Mouse (Mus musculus) CH12.LX (cell line): ENCODE results near the gene Rai14.

Experiments used
- BHLHE40 ChIP-seq: IDR thresholded peaks from 2 replicates; pipeline ENCODE4 v1.6.1; 2011; ENCODE audit warnings: mild to moderate bottlenecking, low read depth, low read length, improper control_type of control experiment
- CHD2 ChIP-seq: IDR thresholded peaks from 2 replicates; pipeline ENCODE4 v1.6.1; 2011; ENCODE audit warnings: low read length, improper control_type of control experiment
- HCFC1 ChIP-seq: IDR thresholded peaks from 2 replicates; pipeline ENCODE4 v1.6.1; 2012; ENCODE audit warnings: low read depth, mild to moderate bottlenecking, inconsistent platforms, low read length, improper control_type of control experiment
- UBTF ChIP-seq: IDR thresholded peaks from 2 replicates; pipeline ENCODE4 v1.6.1; 2012; ENCODE audit warnings: low read depth, mild to moderate bottlenecking, inconsistent platforms, low read length, improper control_type of control experiment, moderate library complexity

DNA sequence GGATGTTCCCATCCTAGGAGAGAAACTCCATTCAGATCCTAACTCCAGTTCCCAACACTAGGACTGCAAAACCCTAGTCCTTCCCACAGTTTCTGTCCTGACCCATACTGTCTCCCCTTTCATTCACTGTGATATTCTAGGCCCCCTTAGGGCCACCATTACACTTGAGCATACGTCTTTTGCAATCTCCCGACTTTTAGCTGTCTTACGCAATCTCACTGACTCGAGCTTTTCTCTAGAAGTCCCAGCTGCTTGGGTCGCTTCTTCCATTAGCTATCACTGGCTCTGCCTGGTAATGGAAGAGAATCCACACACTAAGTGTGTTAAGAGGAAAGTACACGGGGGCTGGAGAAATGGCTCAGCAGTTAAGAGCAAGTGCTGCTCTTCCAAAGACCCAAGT lies 121.3 kb downstream of the Rai14 start:
- TF ChIP-seq HCFC1 = no peak
- TF ChIP-seq BHLHE40 = no peak
- no peak for TF ChIP-seq CHD2
- no peak for TF ChIP-seq UBTF
